Mouse (Mus musculus) embryonic stem cell, embryonic (primary cell): ENCODE measurements at regions not wholly inside any gene's neighbourhood (a gene's known extent, or its start where the extent isn't known, plus 50 kb on each side); places are given as distances from the start of the nearest gene placed in this dataset.

Source experiments
- CTCF ChIA-PET, 4 experiments: fragments of 300-600 bp in 2 of 4; fragments of 350-600 bp in 2 of 4; sonication (Branson Sonifier 250); formaldehyde crosslinking; loops; one replicate each; lab custom pipeline; 2022; ENCODE audit warnings: inconsistent platforms in 2 of 4; lab: Charles Lee
- POLR2A ChIA-PET, 4 experiments: fragments of 300-600 bp in 2 of 4; fragments of 350-600 bp in 2 of 4; sonication (Branson Sonifier 250); formaldehyde crosslinking; loops; one replicate each; lab custom pipeline; 2022; ENCODE audit warnings: antibody characterized with exemption in 4 of 4, inconsistent platforms in 1 of 4; lab: Charles Lee

GRCm38 (mm10) chr3:103438791-103439354, 136.2 kb upstream of the Syt6 start:
- CTCF ChIA-PET = interaction anchor here (0.6 to 1.3 kb wide), 10 partner anchors 9 to 935 kb away, joined by 3 to 9 read pairs (median 3); no protein-coding TSS in a partner anchor

GRCm38 (mm10) chr3:103443247-103443646, 131.8 kb upstream of the Syt6 start:
- CTCF ChIA-PET = interaction anchor here in 2 of 4 experiments (0.6 to 1.4 kb wide), 3 partner anchors 11 to 35 kb away, joined by 3 to 4 read pairs (median 3); no protein-coding TSS in a partner anchor

More at GRCm38 (mm10) chr3:103438791-103439354, 136.2 kb upstream of the Syt6 start:
- POLR2A ChIA-PET = interaction anchor here in 1 of 4 experiments (1.0 kb wide), 2 partner anchors 38 to 43 kb away, joined by 3 read pairs; no protein-coding TSS in a partner anchor

GRCm38 (mm10) chr3:103445852-103446251, 129.2 kb upstream of the Syt6 start:
- ChIA-PET CTCF (no interaction called here), POLR2A (no interaction called here)

More at GRCm38 (mm10) chr3:103443247-103443646, 131.8 kb upstream of the Syt6 start:
- POLR2A ChIA-PET = no interaction called here

- ChIA-PET CTCF (interaction anchor here in 2 of 4 experiments (0.6 to 0.7 kb wide), 2 partner anchors 28 to 91 kb away, joined by 3 read pairs; no protein-coding TSS in a partner anchor), POLR2A (no interaction called here)
Observed at GRCm38 (mm10) chr3:103449851-103450250, 125.2 kb upstream of the Syt6 start.

- POLR2A ChIA-PET = interaction anchor here in 1 of 4 experiments (1.1 kb wide), 1 partner anchor 244 kb away, joined by 3 read pairs; no protein-coding TSS in a partner anchor
- CTCF ChIA-PET = no interaction called here
Observed at GRCm38 (mm10) chr3:103451971-103452370, 123.1 kb upstream of the Syt6 start.

- ChIA-PET POLR2A (interaction anchor here in 1 of 4 experiments (1.9 kb wide), 1 partner anchor 14 kb away, joined by 6 read pairs; no protein-coding TSS in a partner anchor), CTCF (no interaction called here)
Observed at GRCm38 (mm10) chr3:103463760-103464159, 111.3 kb upstream of the Syt6 start.

- CTCF ChIA-PET = no interaction called here
Observed at GRCm38 (mm10) chr3:103464181-103464580, 110.8 kb upstream of the Syt6 start.

GRCm38 (mm10) chr3:103464729-103465128, 110.3 kb upstream of the Syt6 start:
- POLR2A ChIA-PET = interaction anchor here in 1 of 4 experiments (1.9 kb wide), 1 partner anchor 13 kb away, joined by 6 read pairs; no protein-coding TSS in a partner anchor

More at GRCm38 (mm10) chr3:103464181-103464580, 110.8 kb upstream of the Syt6 start:
- POLR2A ChIA-PET = interaction anchor here in 1 of 4 experiments (1.9 kb wide), 1 partner anchor 13 kb away, joined by 6 read pairs; no protein-coding TSS in a partner anchor

GRCm38 (mm10) chr3:103465132-103465690, 109.8 kb upstream of the Syt6 start:
- ChIA-PET CTCF (interaction anchor here in 1 of 4 experiments (0.6 kb wide), 1 partner anchor 545 kb away, joined by 3 read pairs; no protein-coding TSS in a partner anchor), POLR2A (interaction anchor here in 1 of 4 experiments (0.7 to 1.9 kb wide), 2 partner anchors 12 to 21 kb away, joined by 3 to 6 read pairs; no protein-coding TSS in a partner anchor)

More at GRCm38 (mm10) chr3:103464729-103465128, 110.3 kb upstream of the Syt6 start:
- CTCF ChIA-PET = interaction anchor here in 1 of 4 experiments (0.6 kb wide), 1 partner anchor 545 kb away, joined by 3 read pairs; no protein-coding TSS in a partner anchor

GRCm38 (mm10) chr3:103465948-103466347, 109.1 kb upstream of the Syt6 start:
- ChIA-PET POLR2A (no interaction called here), CTCF (no interaction called here)

GRCm38 (mm10) chr3:103470586-103471400, 104.2 kb upstream of the Syt6 start:
- CTCF ChIA-PET = interaction anchor here in 2 of 4 experiments (0.6 to 1.3 kb wide), 2 partner anchors 11 to 213 kb away, joined by 3 to 5 read pairs; no protein-coding TSS in a partner anchor

GRCm38 (mm10) chr3:103472598-103472997, 102.4 kb upstream of the Syt6 start:
- CTCF ChIA-PET = interaction anchor here in 1 of 4 experiments (0.5 kb wide), 1 partner anchor 107 kb away, joined by 3 read pairs; no protein-coding TSS in a partner anchor
- POLR2A ChIA-PET = interaction anchor here in 1 of 4 experiments (1.2 kb wide), 1 partner anchor 13 kb away, joined by 3 read pairs; no protein-coding TSS in a partner anchor

More at GRCm38 (mm10) chr3:103470586-103471400, 104.2 kb upstream of the Syt6 start:
- POLR2A ChIA-PET = interaction anchor here in 1 of 4 experiments (1.1 kb wide), 1 partner anchor 17 kb away, joined by 3 read pairs; no protein-coding TSS in a partner anchor

- ChIA-PET CTCF (interaction anchor here in 2 of 4 experiments (0.5 to 0.6 kb wide), 2 partner anchors 100 to 196 kb away, joined by 3 read pairs; no protein-coding TSS in a partner anchor), POLR2A (interaction anchor here in 1 of 4 experiments (1.2 kb wide), 1 partner anchor 14 kb away, joined by 3 read pairs; no protein-coding TSS in a partner anchor)
Observed at GRCm38 (mm10) chr3:103473336-103473735, 101.7 kb upstream of the Syt6 start.

- ChIA-PET CTCF (no interaction called here), POLR2A (no interaction called here)
Observed at GRCm38 (mm10) chr3:103479845-103480543, 95.0 kb upstream of the Syt6 start.

GRCm38 (mm10) chr3:103480676-103481075, 94.4 kb upstream of the Syt6 start:
- CTCF ChIA-PET = interaction anchor here in 1 of 4 experiments (0.5 kb wide), 1 partner anchor 63 kb away, joined by 7 read pairs; no protein-coding TSS in a partner anchor

GRCm38 (mm10) chr3:103483316-103483715, 91.7 kb upstream of the Syt6 start:
- POLR2A ChIA-PET = interaction anchor here in 1 of 4 experiments (1.1 kb wide), 1 partner anchor 738 kb away, joined by 3 read pairs; no protein-coding TSS in a partner anchor
- CTCF ChIA-PET = interaction anchor here in 2 of 4 experiments (1.1 to 1.2 kb wide), 2 partner anchors 45 to 51 kb away, joined by 3 read pairs; no protein-coding TSS in a partner anchor

More at GRCm38 (mm10) chr3:103480676-103481075, 94.4 kb upstream of the Syt6 start:
- POLR2A ChIA-PET = no interaction called here

- ChIA-PET CTCF (interaction anchor here in 3 of 4 experiments (0.6 to 1.2 kb wide), 3 partner anchors 45 to 187 kb away, joined by 3 to 5 read pairs (median 3); no protein-coding TSS in a partner anchor), POLR2A (interaction anchor here in 2 of 4 experiments (0.6 to 1.1 kb wide), 2 partner anchors 111 to 737 kb away, joined by 3 read pairs; no protein-coding TSS in a partner anchor)
Observed at GRCm38 (mm10) chr3:103483762-103484161, 91.3 kb upstream of the Syt6 start.
